Mouse (Mus musculus) embryonic facial prominence, embryonic 14.5 days (tissue): ENCODE measurements around the gene Ninj2. TPM values are rescaled to one million over a fixed set of nuclear protein-coding genes. Genes with fewer than 3 reads are reported as not detected.

Source experiments
- ATAC-seq: fragments of 200-750 bp; cut with Nextera tagmentation; 2 replicates; pipeline ENCODE4 v1.8.0; 2017; ENCODE audit warnings: low read depth, moderate number of reproducible peaks, moderate TSS enrichment
- DNase-seq: peaks from one replicate; pipeline ENCODE4 v3.0.0-alpha.2; 2015; ENCODE audit warnings: low spot score
- H3K27ac ChIP-seq: fragments of 300-500 bp; sonication (generic); replicated peaks from 2 replicates; pipeline ENCODE4 v1.5.1; 2014; ENCODE audit warnings: low read depth, mild to moderate bottlenecking, low read length, moderate library complexity
- H3K27me3 ChIP-seq: fragments of 300-500 bp; sonication (generic); replicated peaks from 2 replicates; pipeline ENCODE4 v1.6.1; 2014; ENCODE audit warnings: low read length; ENCODE audit not compliant: control insufficient read depth, insufficient read depth
- H3K36me3 ChIP-seq: fragments of 300-500 bp; sonication (generic); 2 replicates; pipeline ENCODE4 v1.6.1; 2014; ENCODE audit warnings: low read length, mixed read lengths; ENCODE audit not compliant: control insufficient read depth, insufficient read depth
- H3K4me1 ChIP-seq: fragments of 300-500 bp; sonication (generic); 2 replicates; pipeline ENCODE4 v1.6.1; 2014; ENCODE audit warnings: antibody characterized with exemption, low read length; ENCODE audit not compliant: control insufficient read depth, insufficient read depth
- H3K4me2 ChIP-seq: fragments of 300-500 bp; sonication (generic); 2 replicates; pipeline ENCODE4 v1.6.1; 2014; ENCODE audit warnings: low read depth, mild to moderate bottlenecking, low read length, moderate library complexity, mixed read lengths
- H3K4me3 ChIP-seq: fragments of 300-500 bp; sonication (generic); 2 replicates; pipeline ENCODE4 v1.5.1; 2014; ENCODE audit warnings: low read depth, mild to moderate bottlenecking, low read length
- H3K9ac ChIP-seq: fragments of 300-500 bp; sonication (generic); 2 replicates; pipeline ENCODE4 v1.6.1; 2014; ENCODE audit warnings: low read depth, mild to moderate bottlenecking, low read length, moderate library complexity, mixed read lengths
- H3K9me3 ChIP-seq: fragments of 300-500 bp; sonication (generic); 2 replicates; pipeline ENCODE4 v1.6.1; 2016; ENCODE audit warnings: low read length; ENCODE audit not compliant: control insufficient read depth
- WGBS: fragments of 180-500 bp; shearing (Covaris S2); extraction: QIAGEN DNeasy Blood & Tissue Kit; methylation state at CpG from one replicate; pipeline ENCODE4 v1.1.7; 2014; 5-methylcytosine and 5-hydroxymethylcytosine counted together
- polyA plus RNA-seq: library from polyadenylated mRNA; unstranded; fragments of >200 nt; fragmentation: Nextera tagmentation; extraction: Ambion mirVana; gene quantifications from 2 replicates; pipeline ENCODE4 v1.2.1, GENCODE M21; 2014

The Ninj2 gene
- polyA plus RNA-seq, 1 experiment from 2014 or later = 0.61 TPM

- no peak overlapping the region for H3K4me3 ChIP-seq
- 77% methylated on average over 3 of the region's 3 CpGs for WGBS
Observed at GRCm38 (mm10) chr6:120069546-120069945, 23.6 kb upstream of the Ninj2 start.

GRCm38 (mm10) chr6:120072630-120073029, 20.5 kb upstream of the Ninj2 start:
- Histone ChIP-seq H3K4me1 (no peaks in the 10 kb centered on the region), H3K9ac (no peak overlapping the region), H3K4me3 (no peak overlapping the region), H3K27me3 (no peaks in the 10 kb centered on the region), H3K9me3 (no peaks in the 10 kb centered on the region), H3K27ac (no peak overlapping the region), H3K36me3 (no peaks in the 10 kb centered on the region), H3K4me2 (no peak overlapping the region)
- 85% methylated on average over 2 of the region's 2 CpGs for WGBS
- peak; percentile 7 for DNase-seq
- no peak for ATAC-seq

More at GRCm38 (mm10) chr6:120069546-120069945, 23.6 kb upstream of the Ninj2 start:
- no peak overlapping the region for H3K9ac ChIP-seq
- ATAC-seq (no peak), DNase-seq (no peak)
- no peaks in the 10 kb centered on the region for H3K36me3 ChIP-seq
- H3K27me3 ChIP-seq = no peaks in the 10 kb centered on the region
- H3K4me2 ChIP-seq = no peak overlapping the region
- no peaks in the 10 kb centered on the region for H3K9me3 ChIP-seq
- no peak overlapping the region for H3K27ac ChIP-seq
- H3K4me1 ChIP-seq = no peaks in the 10 kb centered on the region

- DNase-seq (no peak), ATAC-seq (no peak)
- Histone ChIP-seq H3K9me3 (no peaks in the 10 kb centered on the region), H3K36me3 (no peaks in the 10 kb centered on the region), H3K4me1 (no peaks in the 10 kb centered on the region), H3K27ac (no peak overlapping the region), H3K4me3 (no peak overlapping the region), H3K4me2 (no peak overlapping the region), H3K9ac (no peak overlapping the region), H3K27me3 (no peaks in the 10 kb centered on the region)
- 83% methylated on average over 6 of the region's 6 CpGs for WGBS
Observed at GRCm38 (mm10) chr6:120076619-120077450, 16.3 kb upstream of the Ninj2 start.

GRCm38 (mm10) chr6:120079547-120079946, 13.6 kb upstream of the Ninj2 start:
- 90% methylated on average over 10 of the region's 10 CpGs for WGBS
- H3K36me3 ChIP-seq = no peaks in the 10 kb centered on the region
- no peak overlapping the region for H3K4me2 ChIP-seq
- no peak overlapping the region for H3K4me3 ChIP-seq
- H3K27ac ChIP-seq = no peak overlapping the region
- 0 out of 2 replicates have a peak, but pooled peaks cover 5% of the 10 kb centered on the region for H3K4me1 ChIP-seq
- H3K9ac ChIP-seq = no peak overlapping the region
- ATAC-seq = no peak
- H3K9me3 ChIP-seq = no peaks in the 10 kb centered on the region
- no peak for DNase-seq
- H3K27me3 ChIP-seq = no peaks in the 10 kb centered on the region

GRCm38 (mm10) chr6:120081516-120081915, 11.6 kb upstream of the Ninj2 start:
- Histone ChIP-seq H3K9me3 (no peaks in the 10 kb centered on the region), H3K4me2 (no peak overlapping the region), H3K27me3 (no peaks in the 10 kb centered on the region), H3K36me3 (no peaks in the 10 kb centered on the region), H3K4me3 (no peak overlapping the region), H3K9ac (no peak overlapping the region), H3K4me1 (0 out of 2 replicates have a peak, but pooled peaks cover 5% of the 10 kb centered on the region), H3K27ac (no peak overlapping the region)
- 78% methylated on average over 4 of the region's 4 CpGs for WGBS
- ATAC-seq = no peak
- DNase-seq = no peak

- Histone ChIP-seq H3K9me3 (no peaks in the 10 kb centered on the region), H3K27me3 (no peaks in the 10 kb centered on the region), H3K4me2 (no peak overlapping the region), H3K9ac (no peak overlapping the region), H3K27ac (no peak overlapping the region), H3K36me3 (no peaks in the 10 kb centered on the region), H3K4me3 (no peak overlapping the region), H3K4me1 (0 out of 2 replicates have a peak, but pooled peaks cover 5% of the 10 kb centered on the region)
- WGBS = 85% methylated on average over 6 of the region's 6 CpGs
- DNase-seq (no peak), ATAC-seq (no peak)
Observed at GRCm38 (mm10) chr6:120082251-120082950, 10.7 kb upstream of the Ninj2 start.

- WGBS = 76% methylated on average over 8 of the region's 8 CpGs
Observed at GRCm38 (mm10) chr6:120082951-120083411, 10.2 kb upstream of the Ninj2 start.

GRCm38 (mm10) chr6:120083442-120083841, 9.7 kb upstream of the Ninj2 start:
- WGBS = 63% methylated on average over 6 of the region's 6 CpGs
- Histone ChIP-seq H3K36me3 (no peaks in the 10 kb centered on the region), H3K27me3 (no peaks in the 10 kb centered on the region), H3K4me2 (no peak overlapping the region), H3K9me3 (no peaks in the 10 kb centered on the region), H3K27ac (no peak overlapping the region), H3K4me1 (0 out of 2 replicates have a peak, but pooled peaks cover 5% of the 10 kb centered on the region), H3K4me3 (no peak overlapping the region), H3K9ac (no peak overlapping the region)
- ATAC-seq = no peak
- DNase-seq = no peak

More at GRCm38 (mm10) chr6:120082951-120083411, 10.2 kb upstream of the Ninj2 start:
- no peak overlapping the region for H3K4me2 ChIP-seq
- no peaks in the 10 kb centered on the region for H3K27me3 ChIP-seq
- H3K36me3 ChIP-seq = no peaks in the 10 kb centered on the region
- 0 out of 2 replicates have a peak, but pooled peaks cover 5% of the 10 kb centered on the region for H3K4me1 ChIP-seq
- H3K9ac ChIP-seq = no peak overlapping the region
- ATAC-seq (no peak), DNase-seq (no peak)
- no peak overlapping the region for H3K4me3 ChIP-seq
- no peak overlapping the region for H3K27ac ChIP-seq
- H3K9me3 ChIP-seq = no peaks in the 10 kb centered on the region
